Comparison of ENCODE assay signal across 13 mouse cellular contexts in the genomic region with DNA sequence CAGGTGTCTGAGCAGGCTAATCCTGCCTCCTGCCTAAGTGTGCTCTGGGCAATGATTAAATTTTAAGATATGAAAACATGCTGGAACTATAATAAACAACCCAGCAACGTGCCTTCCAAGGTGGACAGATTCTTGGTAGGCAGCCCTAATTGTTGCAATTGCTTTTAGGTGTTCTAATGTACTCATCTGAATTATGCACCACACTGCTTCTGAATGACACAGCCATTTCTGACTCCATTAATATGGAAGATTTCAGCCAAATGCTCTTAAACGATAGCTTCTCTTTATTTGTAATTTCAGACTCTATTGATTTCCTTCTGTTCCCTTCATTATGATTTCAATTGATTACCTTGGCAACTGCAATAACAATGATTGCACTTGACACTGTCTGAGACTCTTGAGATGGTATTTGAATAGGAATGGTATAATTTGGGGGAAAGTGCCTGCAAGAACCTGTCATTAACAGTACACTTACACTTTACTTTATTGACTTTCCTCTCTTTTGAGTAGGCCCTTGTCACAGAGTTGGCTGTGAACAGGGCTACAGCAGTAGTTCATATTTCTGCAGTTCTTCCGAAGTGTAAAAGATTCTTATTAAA.
"Had no signal": no experiment of that assay in that cellular context is flagged by ENCODE, and none has a peak within 500 bp of the region (broad histone marks: within the 10 kb centered on the region; RNA-seq: fewer than 3 reads in every experiment).

No protein-coding gene starts in this region.

- H3K36me3 ChIP-seq: limb, embryonic 12.5 days; liver, embryonic 13.5 days; neural tube, embryonic 12.5 days had no signal

- H3K4me1 ChIP-seq: limb, embryonic 12.5 days; liver, embryonic 13.5 days; neural tube, embryonic 12.5 days had no signal

- H3K27me3 ChIP-seq: limb, embryonic 12.5 days; liver, embryonic 13.5 days; neural tube, embryonic 12.5 days had no signal

- H3K4me2 ChIP-seq: limb, embryonic 12.5 days; liver, embryonic 13.5 days; neural tube, embryonic 12.5 days had no signal

- H3K9me3 ChIP-seq: limb, embryonic 12.5 days; liver, embryonic 13.5 days; neural tube, embryonic 12.5 days had no signal

- ATAC-seq: liver, postnatal 0 days had no signal

- H3K4me3 ChIP-seq: limb, embryonic 12.5 days; liver, embryonic 13.5 days; neural tube, embryonic 12.5 days had no signal

- H3K27ac ChIP-seq: kidney, postnatal 0 days; limb, embryonic 12.5 days; liver, embryonic 13.5 days; neural tube, embryonic 12.5 days had no signal

- H3K9ac ChIP-seq: limb, embryonic 12.5 days; liver, embryonic 13.5 days; liver, postnatal 0 days; neural tube, embryonic 12.5 days had no signal

- DNase-seq: kidney, adult 11 months; kidney, adult 9 months; kidney, postnatal 36 days; layer of hippocampus, adult 9-11 months; layer of hippocampus, postnatal 36 days; liver; liver, embryonic 13.5 days; liver, postnatal 0 days; right cerebral cortex, postnatal 14 days; thymus, postnatal 4 days had no signal
